Mouse (Mus musculus) left cerebral cortex, postnatal 36 days (tissue): ENCODE data around the gene Ptges3l. TPM values are rescaled to one million over a fixed set of nuclear protein-coding genes. Genes with fewer than 3 reads are reported as not detected.
A peak's percentile ranks its signal among the peaks of the same experiment; 100 is the strongest.
"Not testable (repeated sequence)": the region's sequence is repeated elsewhere in the genome, so short reads cannot be mapped to it uniquely, and the experiment has no call there.

Source experiments
- DNase-seq, 2 experiments: peaks; one replicate each; pipeline ENCODE4 v3.0.0; 2021 to 2022; ENCODE audit warnings: low spot score in 2 of 2, mixed read lengths in 1 of 2
- intact Hi-C: fragments of 180-260 bp; cut with DNase I; formaldehyde crosslinking; loops from one replicate; pipeline ENCODE4 v1.15.1; 2025
- total RNA-seq, 2 experiments: library from RNA; stranded (reverse); gene quantifications; 2 replicates each; pipeline ENCODE4 v1.2.3; 2021

The Ptges3l gene
- total RNA-seq, 2 experiments from 2014 or later, result 3.3 to 4.7 TPM

DNA sequence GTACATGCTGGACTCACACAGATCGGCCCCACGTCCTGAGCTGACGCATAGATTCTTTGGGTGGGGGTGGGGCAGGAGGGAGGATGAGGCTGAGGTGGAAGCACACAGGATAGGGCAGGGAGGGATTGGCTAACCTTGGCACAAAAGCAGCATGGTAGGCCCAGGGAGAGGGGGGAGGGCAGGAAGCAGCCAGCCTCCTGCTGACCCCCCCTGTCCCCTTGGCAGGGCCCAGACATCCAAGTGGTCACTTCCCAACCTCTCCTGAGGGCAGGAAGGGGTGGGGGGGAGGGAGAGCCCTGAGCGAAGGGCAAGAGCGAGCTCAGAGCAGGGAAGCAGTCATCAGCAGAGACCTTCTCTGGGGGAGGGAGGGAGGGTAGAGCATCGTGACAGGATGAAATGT, 34.6 kb upstream of the Ptges3l start:
- DNase-seq, result no peak
- intact Hi-C loops, result no loop called here

DNA sequence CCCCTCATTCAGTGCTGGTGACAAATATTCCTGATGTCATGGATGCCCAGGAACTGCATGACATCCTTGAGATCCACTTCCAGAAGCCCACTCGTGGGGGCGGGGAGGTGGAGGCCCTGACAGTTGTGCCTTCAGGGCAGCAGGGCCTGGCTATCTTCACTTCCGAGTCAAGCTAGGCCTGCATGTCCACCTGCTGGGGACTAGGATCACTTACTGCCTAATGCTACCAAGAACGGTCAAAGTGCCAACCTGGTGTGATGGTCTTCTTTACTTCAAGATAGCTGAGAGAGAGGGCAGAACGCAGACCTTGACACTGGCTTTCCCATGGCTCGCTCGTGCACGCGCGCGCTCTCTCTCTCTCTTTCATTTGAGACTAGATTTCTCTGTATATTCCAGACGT, 33.1 kb upstream of the Ptges3l start:
- DNase-seq, result no peak
- intact Hi-C loops, result no loop called here

DNA sequence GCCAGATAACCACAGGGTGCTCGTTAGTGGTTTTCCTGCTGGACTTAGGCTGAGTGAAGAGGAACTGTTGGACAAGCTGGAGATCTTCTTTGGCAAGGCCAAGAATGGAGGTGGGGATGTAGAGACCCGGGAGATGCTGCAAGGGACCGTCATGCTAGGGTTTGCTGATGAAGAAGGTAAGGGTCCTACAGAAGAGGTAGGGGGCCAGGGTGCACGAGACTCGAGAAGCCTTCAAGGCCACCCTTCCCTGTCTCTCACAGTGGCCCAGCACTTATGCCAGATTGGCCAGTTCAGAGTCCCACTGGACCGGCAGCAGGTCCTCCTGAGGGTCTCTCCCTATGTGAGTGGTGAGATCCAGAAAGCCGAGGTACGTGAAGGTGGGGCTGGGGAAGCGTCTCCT, 32.5 kb upstream of the Ptges3l start:
- DNase-seq, result no peak
- intact Hi-C loops, result no loop called here

- intact Hi-C loops, result no loop called here
Measured at GRCm38 (mm10) chr11:101455627-101456026, 30.5 kb upstream of the Ptges3l start.

GRCm38 (mm10) chr11:101454702-101455101, 29.6 kb upstream of the Ptges3l start:
- DNase-seq, result no peak
- intact Hi-C loops, result no loop called here

More at GRCm38 (mm10) chr11:101455627-101456026, 30.5 kb upstream of the Ptges3l start:
- DNase-seq, result no peak

DNA sequence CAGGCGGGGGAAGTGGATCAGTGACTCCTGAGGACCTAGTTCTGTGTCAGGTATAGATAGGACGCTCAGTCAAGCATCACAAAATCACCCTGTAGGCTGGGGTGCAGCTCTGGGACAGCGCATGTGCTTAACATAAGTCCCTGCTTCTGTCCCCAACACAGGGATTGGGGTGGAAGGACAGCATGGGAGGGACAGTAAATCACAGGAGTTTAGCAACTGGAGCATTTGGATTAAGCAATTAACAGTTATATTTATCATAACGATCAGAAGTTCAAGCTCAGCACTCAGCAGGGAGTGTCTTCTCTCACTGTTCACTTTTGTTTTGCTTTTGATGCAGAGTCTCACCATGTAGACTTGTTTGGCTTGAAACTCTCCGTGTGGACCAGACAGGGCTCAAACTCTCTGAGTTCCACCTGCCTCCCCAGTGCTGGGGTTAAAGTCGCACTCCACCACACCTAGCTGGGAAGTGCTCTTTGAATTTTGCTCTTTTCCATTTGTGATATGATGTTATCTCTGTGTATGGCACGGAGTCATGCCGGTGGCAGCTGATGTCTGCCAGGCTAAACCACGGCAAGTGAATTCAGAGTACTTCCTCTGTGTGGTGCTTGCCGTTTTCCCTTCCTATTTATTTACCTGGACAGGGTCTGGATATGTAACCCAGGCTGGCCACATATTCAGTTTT, 27.1 kb upstream of the Ptges3l start:
- intact Hi-C loops, result no loop called here
- DNase-seq, result no peak

DNA sequence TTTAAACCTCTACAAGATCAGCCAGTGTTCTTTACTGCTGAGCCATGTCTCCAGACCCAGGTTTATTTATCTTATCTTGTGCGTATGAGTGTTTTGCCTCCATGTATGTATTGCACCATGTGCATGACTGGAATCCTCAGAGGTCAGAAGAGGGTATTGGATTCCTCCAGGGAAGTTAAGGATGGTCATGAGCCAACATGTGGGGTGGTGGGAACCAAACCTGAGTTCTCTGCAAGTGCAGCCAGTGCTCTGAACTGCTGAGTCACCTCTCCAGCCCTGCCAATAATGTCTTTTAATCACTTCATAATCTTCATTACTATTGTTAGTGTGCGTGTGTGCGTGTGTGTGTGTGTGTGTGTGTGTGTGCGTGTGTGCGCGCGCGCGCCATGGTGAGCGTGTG, 26.4 kb upstream of the Ptges3l start:
- intact Hi-C loops, result no loop called here
- no peak for DNase-seq

GRCm38 (mm10) chr11:101450394-101450793, 25.3 kb upstream of the Ptges3l start:
- DNase-seq, result no peak
- intact Hi-C loops, result no loop called here

- DNase-seq, intact Hi-C loops: not testable (repeated sequence)
Measured at GRCm38 (mm10) chr11:101449596-101449995, 24.5 kb upstream of the Ptges3l start.

- intact Hi-C loops, result no loop called here
- DNase-seq, result no peak
Measured at GRCm38 (mm10) chr11:101448899-101449298, 23.8 kb upstream of the Ptges3l start.

DNA sequence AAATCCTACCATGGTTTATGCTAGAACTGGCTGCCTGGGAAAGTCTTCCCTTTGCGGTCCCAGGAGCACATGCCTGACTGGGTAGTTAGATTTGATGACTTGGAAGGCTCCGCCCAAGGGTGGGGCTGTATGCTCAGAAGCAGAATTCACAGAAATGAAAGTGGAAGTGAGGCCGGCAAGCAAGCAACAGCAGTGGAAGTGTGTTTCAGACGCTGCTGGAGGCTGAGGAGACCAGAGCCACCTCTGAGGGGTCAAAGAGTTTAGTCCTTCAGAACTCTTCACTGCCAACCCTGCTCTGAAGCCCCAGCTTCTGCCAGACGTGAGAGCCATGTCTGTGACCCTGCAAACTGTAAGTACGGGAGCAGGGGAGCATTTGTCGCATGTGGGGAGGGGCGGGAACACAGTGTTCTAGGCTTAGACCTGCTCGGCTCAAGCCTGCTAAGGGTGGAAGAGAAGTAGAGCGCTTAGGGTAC, 23.2 kb upstream of the Ptges3l start, which contains the start of gene Ifi35:
TSS of gene Ifi35 (plus strand) at position 134 of the 473 bp plus-strand sequence.
- intact Hi-C loops, result no loop called here
- no peak for DNase-seq

DNA sequence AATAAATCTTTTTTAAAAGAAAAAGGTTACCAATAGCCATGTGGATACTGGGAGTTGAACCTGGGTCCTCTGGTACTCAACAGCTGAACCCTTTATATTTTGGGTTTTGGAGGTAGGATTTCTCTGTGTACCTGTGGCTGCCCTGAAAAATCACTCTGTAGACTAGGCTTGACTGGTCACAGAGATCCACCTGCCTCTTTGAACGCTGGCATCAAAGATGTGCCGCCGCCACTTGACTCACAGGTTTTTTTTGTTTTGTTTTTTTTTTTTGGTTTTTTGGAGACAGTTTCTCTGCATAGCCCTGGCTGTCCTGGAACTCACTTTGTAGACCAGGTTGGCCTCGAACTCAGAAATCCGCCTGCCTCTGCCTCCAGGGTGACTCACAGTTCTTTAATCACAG, 22.7 kb upstream of the Ptges3l start:
- DNase-seq, result no peak
- intact Hi-C loops, result no loop called here

- intact Hi-C loops, DNase-seq: not testable (repeated sequence)
Measured at GRCm38 (mm10) chr11:101446860-101447259, 21.7 kb upstream of the Ptges3l start.

DNA sequence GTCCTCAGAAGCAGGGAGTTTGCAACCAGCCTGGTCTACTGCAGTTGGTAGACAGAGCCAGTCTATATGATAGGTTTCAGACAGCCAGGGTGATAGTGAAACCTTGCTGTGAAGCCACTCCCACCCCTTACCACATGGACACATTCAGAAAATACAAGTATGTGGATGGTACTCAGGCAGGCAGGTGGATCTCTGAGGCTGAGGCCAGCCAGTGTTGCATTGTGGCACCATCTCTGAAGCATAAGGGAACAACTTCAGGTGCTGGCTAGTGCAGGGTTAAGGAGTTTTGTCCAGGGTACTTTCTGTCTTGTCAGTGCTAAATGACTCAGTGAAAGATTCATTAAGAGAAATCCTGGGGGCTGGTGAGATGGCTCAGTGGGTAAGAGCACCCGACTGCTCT, 21.2 kb upstream of the Ptges3l start:
- no peak for DNase-seq
- intact Hi-C loops, result no loop called here

DNA sequence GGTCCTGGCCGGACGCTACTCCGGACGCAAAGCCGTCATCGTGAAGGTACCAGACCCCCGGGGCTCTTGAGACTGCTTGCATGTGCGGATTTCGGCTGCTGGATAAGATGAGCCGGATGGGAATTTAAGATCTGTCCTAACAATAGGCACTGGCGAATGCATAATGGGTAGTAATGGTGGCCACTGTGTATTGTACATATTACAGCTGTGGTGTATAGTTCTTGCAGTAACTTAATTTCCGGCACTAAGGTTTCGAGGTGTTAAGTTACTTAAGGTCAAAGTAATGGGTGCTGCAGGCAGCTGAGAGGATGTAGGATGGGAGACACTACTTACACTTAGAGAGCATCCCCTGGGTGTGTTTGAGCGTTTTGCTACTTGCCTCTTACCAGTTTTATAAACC, 17.6 kb upstream of the Ptges3l start:
- no peak for DNase-seq
- intact Hi-C loops, result no loop called here

GRCm38 (mm10) chr11:101442127-101442693, 17.1 kb upstream of the Ptges3l start, which contains the start of gene Rpl27:
Gene Rpl27 (plus strand): TSS chr11:101442298.
- intact Hi-C loops, result no loop called here
- peak; percentile 96 for DNase-seq

GRCm38 (mm10) chr11:101441450-101442126, 16.5 kb upstream of the Ptges3l start:
- DNase-seq, intact Hi-C loops: not testable (repeated sequence)

DNA sequence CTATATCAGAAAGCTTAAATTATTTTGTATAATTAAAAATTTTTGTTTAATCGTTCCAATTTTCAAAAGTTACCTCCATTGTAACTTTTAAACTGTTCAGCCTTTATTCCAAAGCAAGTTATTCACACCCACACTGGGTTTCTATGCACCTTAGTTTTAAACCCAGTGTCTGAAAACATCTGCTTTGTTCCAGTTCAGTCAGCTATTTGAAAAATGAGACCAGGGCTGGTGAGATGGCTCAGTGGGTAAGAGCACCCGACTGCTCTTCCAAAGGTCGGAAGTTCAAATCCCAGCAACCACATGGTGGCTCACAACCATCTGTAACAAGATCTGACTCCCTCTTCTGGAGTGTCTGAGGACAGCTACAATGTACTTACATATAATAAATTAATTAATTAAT, 12.9 kb upstream of the Ptges3l start:
- DNase-seq, intact Hi-C loops: not testable (repeated sequence)

DNA sequence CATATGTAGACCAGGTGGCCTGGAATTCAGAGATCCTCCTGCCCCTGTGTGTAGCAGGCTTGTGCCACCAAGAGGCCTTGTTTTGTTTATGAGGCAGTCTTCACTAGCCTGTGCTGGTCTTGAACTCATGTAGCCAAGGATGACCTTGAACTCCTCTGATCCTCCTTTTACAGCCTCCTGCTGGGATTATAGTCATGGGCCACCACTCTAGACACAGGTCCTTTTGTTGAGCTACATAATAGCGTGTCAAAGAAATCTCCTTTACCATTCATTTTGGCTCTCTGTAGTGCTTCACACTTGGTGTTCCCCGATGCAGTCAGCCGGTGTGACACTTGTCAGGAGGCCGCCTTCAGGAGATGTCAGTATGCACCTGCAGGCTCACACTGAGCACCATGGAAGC, 11.8 kb upstream of the Ptges3l start:
- intact Hi-C loops, result no loop called here
- DNase-seq, result no peak

DNA sequence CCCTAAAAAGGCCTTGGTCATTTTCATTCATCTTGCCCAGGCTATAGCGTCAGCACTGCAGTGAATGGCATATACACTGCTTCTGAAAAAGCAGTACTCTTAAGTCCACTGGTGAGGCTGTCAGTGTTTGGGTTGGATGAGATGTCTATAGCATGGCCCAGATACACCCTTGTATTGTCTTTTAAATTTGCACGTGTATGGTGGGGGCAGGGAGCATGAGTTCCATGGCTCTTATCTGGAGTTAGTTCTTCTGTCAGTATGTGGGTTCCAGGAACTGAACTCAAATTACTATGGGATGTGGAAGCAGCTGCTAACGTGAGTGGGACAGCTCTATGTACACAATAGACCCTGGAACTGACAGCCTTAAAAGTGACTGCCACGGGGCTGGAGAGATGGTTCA, 10.7 kb upstream of the Ptges3l start:
- intact Hi-C loops, result no loop called here
- no peak for DNase-seq

DNA sequence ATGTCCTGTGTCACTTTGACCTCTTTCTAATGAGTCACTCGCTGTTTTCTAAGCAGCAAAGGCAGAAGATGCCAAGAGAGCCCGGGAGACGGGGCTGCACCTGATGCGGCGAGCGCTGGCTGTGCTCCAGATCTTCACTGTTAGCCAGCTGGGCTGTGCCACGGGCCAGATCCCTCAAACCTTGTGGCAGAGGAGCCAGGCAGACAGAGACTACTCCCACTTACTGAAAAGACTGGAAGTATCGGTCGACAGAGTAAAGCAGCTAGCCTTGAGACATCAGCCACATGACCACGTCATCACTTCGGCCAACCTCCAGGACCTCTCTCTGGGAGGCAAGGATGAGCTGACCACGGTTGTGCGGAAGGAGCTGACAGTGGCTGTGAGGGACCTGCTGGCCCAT, 8.3 kb upstream of the Ptges3l start:
- intact Hi-C loops, result no loop called here
- DNase-seq, result no peak
